Mouse (Mus musculus): ENCODE measurements at regions not wholly inside any gene's neighbourhood (a gene's known extent, or its start where the extent isn't known, plus 50 kb on each side); places are given as distances from the start of the nearest gene placed in this dataset.

DNA sequence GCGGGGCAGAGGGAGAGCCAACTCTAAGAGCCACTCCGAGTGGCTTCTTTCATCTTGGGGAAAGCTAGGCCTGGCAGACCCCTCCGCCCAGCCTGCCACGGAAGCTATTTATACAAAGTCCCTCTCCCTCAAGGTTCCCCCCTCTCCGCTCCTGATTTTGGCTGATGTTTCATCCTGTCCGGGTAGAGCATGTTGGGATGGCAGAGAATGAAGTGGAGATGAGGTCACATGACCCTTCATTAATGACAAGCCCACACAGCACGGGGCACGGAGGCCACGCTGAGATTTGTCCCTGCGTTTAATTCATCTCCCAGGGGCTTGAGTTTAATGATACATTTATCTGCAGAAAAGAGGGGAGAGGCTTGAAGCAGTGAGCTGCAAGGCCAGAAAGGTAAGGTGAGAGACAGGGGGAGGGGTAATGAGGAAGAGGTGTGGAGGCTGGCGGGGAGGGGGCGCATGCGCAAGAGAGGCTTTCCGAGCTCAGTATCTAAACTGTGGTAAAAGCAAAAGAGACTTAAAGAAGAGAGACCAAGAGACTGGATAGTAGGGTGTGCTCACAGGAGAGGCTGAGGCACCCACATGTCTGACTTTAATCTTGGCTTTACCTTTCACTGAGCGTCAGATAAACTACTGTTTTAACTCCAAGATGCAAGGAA lies 111.7 kb downstream of the Chst1 start:
- DNase-seq, result no peak

DNA sequence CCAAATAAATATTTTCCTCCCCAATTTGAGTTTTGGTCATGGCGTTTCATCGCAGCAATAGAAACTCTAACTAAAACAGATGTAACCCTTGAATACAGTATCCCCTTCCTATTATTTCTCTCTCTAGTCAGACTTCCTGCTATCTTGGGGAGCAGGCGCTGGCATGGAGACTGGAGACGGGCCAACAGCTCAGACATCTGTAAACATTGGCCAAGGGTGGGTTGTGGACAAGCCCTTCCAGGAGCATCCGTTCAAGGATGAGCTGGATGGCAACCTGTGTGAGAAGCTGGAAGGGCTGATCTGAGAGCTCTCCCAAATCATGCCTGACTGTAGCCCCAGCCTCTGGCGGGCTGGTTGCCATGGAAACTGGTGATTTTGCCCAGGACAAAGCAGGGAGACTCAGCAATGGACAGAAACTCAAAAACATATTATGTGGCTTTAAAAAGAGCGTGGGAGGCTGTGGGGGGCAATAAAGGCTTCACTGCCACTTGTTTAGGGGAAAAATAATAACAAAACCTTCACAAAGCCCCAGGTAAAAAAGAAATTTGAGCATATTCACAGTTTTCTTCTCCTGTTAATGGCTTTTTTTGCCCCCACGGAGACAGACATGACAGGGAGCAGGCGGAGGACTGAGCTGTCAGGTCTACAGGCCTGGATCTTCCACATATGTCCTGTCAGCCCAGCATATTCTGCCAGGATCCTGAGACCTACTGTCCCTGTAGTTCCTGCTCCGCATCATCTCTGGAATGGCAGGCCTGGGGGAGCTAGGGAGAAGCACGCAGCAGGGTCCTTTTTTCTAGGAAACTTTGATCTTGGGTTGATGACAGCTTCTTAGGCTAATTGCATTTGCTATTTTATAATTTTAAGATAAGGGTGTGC lies 113.0 kb downstream of the Chst1 start:
- no peak for DNase-seq

DNA sequence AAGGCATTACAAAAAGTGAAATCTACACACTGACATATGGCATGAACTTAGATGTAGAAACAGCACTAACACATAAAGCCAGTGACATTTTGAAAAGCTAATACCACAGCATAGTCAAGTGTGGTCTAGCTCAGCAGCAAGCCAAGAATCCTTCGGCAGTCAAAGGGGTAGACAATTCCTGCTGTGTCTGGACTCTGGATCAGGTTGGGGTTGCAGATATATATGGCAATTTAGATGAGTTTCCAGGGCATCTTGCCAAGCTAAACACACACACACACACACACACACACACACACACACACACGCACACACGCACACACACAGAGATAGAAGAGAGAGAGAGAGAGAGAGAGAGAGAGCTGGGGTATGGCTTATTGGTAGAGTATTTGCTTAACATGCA lies 118.2 kb downstream of the Chst1 start:
- no peak for DNase-seq

DNA sequence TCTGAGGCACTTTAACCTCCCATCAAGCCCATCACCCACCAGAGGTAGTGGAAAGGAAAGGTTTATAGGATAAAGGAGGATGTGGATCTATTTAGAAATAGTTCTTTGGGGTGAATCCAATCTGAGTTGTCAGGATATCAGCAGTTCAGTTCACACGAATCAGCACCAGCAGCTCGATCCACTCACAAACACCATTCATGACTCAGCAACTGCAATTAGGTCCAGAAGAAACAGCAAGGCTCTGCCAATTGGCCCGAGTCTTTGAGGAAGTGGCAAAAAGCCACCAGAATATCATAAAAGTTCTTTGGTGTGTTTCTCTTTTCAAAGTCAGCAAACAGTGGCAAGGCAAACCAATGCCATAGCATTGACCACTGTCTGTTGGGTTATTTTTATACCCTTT lies 122.4 kb downstream of the Chst1 start:
- DNase-seq, result no peak

DNA sequence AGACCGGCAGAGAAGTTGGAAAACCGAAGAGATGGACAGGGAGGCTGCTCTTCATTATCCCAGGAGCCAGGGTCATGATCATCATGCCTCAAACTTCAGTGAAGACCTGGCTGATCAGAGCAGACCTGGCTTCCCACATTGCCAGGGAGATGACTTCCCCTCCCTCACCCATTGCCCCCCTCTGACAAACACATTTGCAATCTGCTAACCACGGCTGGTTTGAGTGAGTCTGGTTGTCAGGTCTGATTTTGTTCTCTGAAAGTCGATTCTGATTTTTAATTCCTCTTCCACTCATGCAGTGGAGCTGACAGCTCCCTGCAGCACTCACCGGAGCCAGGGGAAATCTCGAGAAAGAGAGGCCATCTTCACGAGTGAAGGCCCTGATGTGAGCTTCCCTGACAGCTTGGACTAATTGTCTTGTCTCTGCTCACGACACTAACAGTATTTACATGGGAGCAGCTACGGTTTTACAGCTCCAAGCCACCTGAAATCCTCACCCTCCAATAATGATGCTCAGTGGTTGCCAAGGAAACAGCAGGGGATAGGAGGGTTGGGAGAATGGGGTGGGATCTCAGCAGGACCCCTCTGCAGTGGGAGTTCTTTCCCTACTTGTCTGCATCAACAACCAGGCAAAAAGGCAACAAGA lies 124.2 kb downstream of the Chst1 start:
- no peak for DNase-seq

DNA sequence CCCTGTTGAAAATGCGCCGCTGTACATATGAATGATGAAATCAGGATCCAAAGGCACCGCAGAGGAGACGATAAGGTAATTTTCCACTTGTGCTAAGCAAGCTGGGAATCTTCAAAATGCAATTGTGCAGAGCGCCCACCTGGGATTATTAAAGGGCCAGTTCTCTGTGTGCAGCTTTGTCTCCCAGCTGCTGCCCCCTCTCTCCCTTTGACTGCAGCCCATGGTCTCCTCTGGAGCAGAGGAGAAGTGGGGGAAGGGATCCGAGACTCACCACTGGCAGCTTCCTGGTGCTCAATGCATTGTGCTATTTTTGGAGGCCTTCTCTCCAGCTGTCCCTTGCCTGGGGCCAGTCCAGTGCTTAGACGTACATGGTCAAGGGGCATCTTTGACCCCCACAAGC lies 127.1 kb downstream of the Chst1 start:
- no peak for DNase-seq

DNA sequence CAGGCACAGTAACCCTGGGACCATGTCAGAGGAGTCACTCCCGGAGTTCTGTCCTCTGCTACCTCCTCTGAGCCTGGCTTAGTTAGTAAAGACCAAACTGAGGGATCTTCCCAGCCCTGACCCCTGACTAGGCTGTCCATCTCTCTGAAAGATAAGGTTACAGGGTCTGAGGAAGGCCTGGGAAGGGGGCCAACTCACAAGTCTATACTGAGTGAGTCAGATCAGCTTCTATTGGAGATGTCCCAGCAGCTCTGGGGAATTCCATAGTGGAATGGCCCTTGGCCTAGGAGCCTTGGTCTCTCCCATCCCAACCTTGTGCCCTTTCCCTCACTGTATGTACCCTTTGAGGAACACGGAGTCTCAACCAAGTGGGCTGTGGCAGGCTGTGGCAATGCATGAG lies 127.7 kb downstream of the Chst1 start:
- no peak for DNase-seq

DNA sequence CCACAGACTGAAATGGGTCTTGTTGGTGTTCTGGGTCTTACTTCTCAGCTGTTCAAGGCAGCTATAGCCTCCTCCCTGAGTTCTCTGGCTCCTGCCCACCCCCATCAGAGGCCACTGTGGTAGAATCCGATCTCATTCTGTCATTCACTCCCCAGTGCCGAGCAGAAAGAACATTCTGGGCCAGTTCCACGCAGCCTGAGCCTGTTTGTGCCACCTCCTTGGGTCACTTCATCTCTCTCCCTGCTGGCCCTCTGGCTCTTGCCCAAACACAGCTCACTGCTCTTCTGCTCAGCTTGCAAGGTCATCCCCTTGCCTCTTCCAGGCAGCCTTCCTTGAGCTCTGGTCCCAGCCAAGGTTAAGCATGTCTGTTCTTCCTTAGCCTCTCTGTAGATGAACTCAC lies 128.9 kb downstream of the Chst1 start:
- no peak for DNase-seq

DNA sequence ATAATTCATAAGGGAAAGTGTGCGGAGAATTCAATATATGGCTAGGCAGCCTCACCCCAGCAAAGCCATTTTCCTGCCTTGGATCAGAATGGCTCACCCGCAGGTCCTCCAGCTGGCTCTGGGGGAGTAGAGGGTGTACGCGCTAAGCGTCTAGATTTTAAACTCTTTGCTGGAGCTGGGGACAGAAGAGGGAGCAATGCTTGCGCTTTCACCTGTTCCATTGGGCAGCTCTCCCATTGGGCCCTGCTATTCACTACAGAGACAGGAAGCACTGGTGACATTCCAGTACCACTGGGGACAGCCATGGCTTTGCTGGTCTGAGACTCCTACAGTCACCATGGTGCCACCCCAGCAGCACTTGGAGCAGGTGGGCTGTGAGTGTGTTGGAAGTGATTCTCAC lies 130.9 kb downstream of the Chst1 start:
- no peak for DNase-seq

DNA sequence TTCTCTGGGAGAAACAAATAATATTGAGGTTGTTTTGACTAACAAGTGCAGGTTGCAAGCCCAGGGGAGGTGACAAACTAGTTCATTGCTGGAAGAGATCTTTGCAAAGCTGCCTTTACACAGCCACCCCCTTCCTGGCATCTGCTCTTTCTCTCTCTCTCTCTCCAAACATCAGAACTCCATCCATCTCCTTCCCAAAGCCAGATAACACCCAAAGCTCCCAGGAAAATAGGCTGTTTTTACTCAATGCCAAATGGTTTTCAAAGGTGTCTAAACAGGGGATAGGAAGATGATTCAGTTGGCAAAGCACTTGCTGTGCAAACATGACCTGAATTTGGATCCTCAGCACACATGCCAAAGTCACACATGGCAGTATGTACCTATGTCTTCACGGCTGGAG lies 133.9 kb downstream of the Chst1 start:
- no peak for DNase-seq

DNA sequence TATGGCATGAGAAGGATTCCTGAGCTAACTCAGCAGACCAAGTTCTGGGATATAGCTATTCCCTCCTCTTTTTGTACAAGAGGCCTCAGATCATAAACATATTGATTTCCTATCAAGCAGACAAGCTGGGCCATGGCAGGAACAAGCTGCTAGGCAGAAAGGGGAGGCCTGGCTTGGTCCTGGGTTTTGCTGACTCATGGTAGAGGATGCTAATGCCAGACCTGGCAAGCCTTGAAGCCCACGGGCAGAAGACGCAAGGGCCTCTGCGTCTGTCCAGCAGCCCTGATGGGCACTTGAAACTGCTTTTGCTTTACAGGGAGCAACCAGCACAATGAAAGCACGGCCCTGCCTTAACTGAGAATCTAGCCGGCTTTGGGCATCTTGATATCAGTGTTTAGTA lies 136.3 kb downstream of the Chst1 start:
- DNase-seq, result no peak

DNA sequence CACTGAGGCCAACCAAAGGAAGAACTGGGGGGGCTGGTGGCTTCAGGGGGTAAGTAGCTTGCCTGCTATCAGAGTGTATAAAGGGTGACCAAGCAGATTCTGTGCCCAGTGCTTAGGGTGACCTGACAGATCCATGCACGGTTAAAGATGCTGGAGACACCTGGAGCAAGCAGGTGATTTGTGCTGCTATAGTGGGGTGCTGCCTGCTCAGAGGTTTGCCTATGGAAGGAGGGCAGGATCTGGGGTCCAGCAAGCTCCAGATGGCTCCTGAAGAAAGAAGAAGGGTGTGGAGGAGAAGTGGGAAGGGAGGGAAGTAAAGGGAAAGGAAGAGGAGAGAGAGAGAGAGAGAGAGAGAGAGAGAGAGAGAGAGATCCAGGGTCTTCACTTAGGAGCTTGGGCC lies 137.8 kb downstream of the Chst1 start:
- DNase-seq, result no peak

DNA sequence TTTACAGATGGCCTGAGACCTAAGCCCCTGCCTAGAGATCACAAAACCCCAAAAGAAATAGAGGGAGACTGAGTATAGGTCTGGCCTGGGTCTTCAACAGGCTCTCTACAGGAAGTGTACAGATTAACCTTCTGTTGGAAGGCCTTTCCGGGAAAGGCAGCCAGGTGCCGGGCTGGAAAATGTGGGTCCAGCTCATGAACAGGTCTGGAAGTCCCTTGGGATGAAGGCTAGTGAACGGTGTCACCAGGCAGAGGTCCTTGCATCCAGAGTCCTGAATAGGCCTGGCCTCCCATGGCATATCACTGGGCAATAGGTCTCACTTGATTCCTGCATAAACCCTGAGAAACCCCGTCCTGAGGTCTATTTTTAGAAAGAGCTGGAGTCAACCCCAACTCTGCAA lies 140.1 kb downstream of the Chst1 start:
- DNase-seq, result no peak

DNA sequence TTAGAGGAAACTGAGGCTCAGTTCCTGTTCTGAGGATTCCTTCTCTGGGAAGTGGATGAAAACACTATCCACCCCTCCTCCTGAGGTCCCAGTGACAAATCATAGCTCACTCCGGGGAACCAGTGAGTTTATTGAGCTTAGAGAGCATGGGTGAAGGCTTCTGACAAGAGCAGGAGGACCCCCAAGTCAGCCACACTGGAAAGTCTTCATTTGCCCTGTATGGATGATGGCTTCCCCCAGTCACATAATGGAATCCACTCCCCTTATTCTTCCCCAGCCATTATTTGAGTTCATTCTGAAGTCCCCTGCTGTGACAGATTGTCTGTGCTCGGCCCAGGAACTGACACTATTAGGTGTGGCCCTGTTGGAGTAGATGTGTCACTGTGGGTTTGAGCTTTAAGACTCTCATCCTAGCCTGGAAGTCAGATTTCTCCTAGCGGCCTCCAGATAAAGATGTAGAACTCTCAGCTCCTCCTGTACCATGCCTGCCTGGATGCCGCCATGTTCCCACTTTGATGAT lies 141.3 kb downstream of the Chst1 start:
- no peak for DNase-seq

DNA sequence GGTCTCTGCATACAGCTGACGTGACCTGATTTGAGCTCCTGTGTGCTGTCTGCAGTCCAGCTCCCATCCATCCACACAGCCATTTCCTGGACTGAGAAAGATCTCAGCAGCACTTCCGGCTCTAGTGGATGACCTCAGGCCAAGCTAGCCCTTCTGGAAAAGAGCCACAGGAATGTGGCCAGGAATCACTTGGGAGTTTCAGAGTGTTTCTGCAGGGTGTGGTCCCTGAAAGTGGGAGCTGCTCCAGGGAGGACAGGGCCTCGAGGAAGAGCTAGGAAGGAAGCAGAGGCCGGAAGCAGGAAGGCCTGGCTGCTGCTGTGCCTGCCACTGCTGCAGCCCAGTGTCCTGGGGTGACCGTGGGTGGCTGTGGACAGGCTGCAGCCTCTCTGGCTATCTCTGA lies 142.5 kb downstream of the Chst1 start:
- DNase-seq, result peak; percentile 80

DNA sequence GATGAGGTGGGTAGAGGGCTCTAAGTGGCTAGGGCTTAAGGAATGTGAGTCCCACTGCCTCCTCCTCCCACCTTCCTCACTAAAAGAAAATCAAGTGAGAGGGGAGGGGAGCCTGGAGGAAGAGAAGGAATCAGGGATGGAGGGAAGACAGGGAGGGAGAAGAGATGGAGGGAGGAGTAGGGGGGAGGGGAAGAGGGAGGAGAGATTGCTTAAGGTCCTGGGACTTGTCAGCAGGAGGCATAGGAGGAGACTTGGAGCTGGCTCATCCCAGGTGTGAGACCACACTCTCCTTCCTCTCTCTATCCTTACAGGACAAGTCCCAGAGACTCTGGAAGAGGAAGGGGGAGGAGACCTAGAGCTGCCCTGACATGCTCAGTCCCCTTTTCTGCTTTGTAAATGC lies 143.2 kb downstream of the Chst1 start:
- DNase-seq, result no peak

DNA sequence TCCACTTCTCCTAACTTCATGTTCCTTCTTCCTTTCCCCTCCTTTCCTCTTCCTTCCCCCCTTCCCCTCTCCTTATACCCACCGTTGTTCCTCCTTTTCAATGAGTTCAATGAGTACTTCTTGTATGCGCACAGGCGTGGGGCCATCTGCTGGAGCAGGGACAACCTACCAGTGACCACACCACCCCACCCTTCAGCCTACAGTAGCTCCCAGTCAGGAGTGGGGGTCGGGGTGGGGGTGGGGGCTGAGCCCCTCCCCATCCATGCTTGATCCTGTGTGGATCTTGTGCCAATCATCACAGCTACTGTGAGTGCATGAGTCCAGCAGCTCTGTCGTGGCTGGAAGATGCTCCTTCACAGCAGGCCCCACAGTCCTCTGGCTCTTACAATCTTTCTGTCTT lies 143.6 kb downstream of the Chst1 start:
- DNase-seq, result no peak

DNA sequence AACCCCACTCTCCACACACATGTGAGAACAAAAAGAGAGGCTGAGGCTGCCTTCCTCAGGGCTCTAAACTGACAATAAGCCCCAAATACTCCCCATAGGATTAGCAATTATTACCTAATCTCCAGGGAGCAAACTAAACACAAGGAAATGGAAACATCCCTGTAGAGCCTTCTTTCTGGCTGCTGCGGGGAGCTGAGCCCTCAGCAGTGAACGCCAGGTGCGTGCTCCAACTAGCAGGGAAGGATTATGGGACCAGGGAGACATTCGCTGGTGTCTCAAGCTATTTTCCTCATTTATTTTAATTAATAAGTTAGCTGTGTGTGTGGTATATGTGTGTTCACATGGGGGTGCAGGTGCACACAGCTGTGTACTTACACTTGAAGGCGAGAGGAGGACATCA lies 144.4 kb downstream of the Chst1 start:
- DNase-seq, result no peak

DNA sequence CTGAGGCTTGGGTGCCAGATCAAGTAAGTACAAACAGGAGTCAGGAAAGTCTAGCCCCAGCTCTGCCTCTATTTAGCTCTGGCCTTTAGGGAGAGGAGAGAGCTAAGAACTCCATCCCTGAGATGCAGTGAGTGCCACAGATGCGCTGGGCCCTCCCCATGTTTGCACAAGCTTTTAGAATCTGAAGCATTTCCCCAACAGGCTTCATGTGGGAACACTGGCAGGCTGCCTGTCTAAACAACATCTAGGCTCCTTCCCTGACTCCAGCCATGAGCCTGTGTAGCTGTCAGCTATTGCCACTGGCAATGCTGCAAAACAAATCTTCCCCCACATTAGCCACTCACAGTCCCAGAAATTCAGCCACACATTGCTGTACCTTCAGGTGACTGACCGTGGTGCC lies 147.9 kb downstream of the Chst1 start:
- peak; percentile 20 for DNase-seq

DNA sequence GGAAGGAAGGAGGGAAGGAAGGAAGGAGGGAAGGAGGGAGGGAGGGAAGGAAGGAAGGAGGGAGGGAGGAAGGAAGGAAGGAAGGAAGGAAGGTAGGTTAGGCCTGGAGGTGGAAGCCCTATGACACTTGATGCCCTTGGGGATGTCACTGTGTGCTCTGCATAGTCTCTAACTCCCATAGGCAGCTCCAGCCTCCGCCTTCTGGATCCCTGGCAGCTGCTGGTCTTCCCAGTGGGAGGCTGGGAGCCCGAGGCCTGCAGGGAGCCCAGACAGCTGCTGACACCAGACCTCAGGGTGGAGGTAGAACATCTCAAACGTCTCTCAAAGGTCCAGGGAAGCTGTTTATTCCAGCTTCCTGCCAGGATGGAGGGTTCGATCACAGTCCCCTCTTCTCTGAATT lies 150.6 kb downstream of the Chst1 start:
- DNase-seq, result no peak

DNA sequence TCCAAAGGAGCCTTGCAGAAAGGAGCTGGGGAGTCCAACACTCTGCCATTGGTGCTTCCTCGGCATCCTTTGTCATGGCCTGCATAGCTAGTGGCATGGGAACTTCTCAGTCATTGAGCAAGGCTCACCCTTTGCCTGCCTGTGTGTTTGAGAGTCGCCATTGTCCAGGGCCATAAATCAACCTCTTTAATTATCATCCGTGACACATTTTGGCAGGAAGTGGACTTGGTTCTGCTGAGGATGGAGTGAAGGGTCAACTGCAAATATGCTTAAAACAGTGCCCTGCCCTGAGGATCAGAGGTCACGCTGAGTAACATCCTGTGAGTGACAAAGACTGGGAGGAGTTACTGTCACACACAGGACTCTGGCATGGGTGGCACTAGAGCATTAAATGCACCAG lies 151.2 kb downstream of the Chst1 start:
- DNase-seq, result peak; percentile 36

DNA sequence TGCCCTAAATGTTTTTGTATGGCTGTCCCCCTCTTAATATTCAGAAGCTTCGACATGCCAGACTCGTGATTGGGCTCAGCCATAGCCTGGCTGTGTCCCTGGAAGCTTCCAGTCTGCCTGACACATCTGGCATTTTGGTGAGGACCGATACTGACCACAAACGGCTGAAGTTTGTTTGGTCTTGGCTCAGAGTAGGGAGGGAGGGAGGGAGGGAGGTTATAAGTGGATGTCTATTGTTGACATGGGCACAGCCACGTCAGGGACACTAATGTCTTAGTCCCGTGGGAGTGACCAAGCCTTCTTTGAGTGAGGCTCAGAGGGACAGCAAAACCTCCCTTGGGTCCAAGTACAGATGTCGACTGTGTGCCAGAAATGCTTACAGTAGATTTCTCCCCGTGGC lies 151.7 kb downstream of the Chst1 start:
- no peak for DNase-seq

DNA sequence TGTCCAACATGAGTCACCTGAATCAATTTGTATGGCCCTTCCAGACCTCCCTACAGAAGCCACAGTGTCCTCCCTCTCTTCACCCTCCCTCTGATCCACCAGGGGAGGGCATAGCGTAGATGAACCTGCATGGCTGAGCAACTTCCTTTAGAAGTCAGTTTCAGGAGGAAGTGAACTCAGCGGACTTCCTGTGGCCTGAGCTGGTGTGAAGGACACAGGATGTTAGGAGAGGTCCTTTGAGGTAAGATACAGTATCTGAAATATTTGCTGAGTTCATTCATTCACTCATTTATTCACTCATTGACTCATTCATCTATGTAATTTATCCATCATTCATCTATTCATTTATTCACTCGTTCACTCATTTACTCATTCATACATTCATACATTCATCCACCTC lies 152.6 kb downstream of the Chst1 start:
- no peak for DNase-seq

DNA sequence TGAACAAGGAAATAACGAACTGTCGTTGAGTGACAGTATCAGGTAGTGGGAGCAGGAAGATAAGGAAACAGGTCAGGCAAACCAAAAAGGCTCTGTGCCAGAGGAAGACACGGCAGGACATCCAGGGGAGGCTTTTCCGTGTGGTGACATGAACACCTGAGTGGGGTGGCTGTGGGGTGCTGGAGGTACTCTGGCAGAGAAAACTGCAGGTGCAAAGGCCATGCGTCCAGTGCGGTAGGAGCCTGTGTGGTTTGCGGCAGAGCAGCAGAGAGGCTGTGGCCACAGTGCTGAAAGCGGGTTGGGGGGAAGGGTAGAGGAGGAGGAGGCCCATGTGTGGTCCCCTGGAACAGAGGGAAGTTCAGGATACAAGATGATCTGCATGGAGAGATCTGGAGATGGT lies 153.3 kb downstream of the Chst1 start:
- DNase-seq, result no peak
